Mouse (Mus musculus) hindbrain, postnatal 0 days (tissue): Measurements from ENCODE around the gene Yeats4. TPM values are rescaled to one million over a fixed set of nuclear protein-coding genes. Genes with fewer than 3 reads are reported as not detected.

Source experiments
- ATAC-seq: fragments of 200-750 bp; cut with Nextera tagmentation; 2 replicates; pipeline ENCODE4 v1.8.0; 2017; ENCODE audit warnings: mild to moderate bottlenecking, moderate TSS enrichment, moderate library complexity
- DNase-seq: peaks from one replicate; pipeline ENCODE4 v3.0.0-alpha.2; 2015; ENCODE audit warnings: low spot score
- H3K27ac ChIP-seq: fragments of 300-500 bp; sonication (generic); 2 replicates; pipeline ENCODE4 v1.5.1; 2014; ENCODE audit warnings: mild to moderate bottlenecking
- H3K27me3 ChIP-seq: fragments of 300-500 bp; sonication (generic); 2 replicates; pipeline ENCODE4 v1.6.1; 2014; ENCODE audit warnings: low read length, mixed read lengths; ENCODE audit not compliant: insufficient read depth
- H3K36me3 ChIP-seq: fragments of 300-500 bp; sonication (generic); 2 replicates; pipeline ENCODE4 v1.6.1; 2014; ENCODE audit warnings: low read length, mixed read lengths; ENCODE audit not compliant: insufficient read depth
- H3K4me1 ChIP-seq: fragments of 300-500 bp; sonication (generic); 2 replicates; pipeline ENCODE4 v1.6.1; 2014; ENCODE audit warnings: antibody characterized with exemption, low read length, mixed read lengths; ENCODE audit not compliant: insufficient read depth
- H3K4me2 ChIP-seq: fragments of 300-500 bp; sonication (generic); 2 replicates; pipeline ENCODE4 v1.6.1; 2014; ENCODE audit warnings: low read depth, mild to moderate bottlenecking, low read length, moderate library complexity, mixed read lengths
- H3K4me3 ChIP-seq: fragments of 300-500 bp; sonication (generic); 2 replicates; pipeline ENCODE4 v1.5.1; 2014; ENCODE audit warnings: low read length
- H3K9ac ChIP-seq: fragments of 300-500 bp; sonication (generic); replicated peaks from 2 replicates; pipeline ENCODE4 v1.6.1; 2014; ENCODE audit warnings: mild to moderate bottlenecking, low read length, moderate library complexity, mixed read lengths
- H3K9me3 ChIP-seq: fragments of 300-500 bp; sonication (generic); 2 replicates; pipeline ENCODE4 v1.6.1; 2016; ENCODE audit warnings: low read length, mixed read lengths
- CTCF ChIP-seq: IDR thresholded peaks from 2 replicates; pipeline ENCODE4 v1.5.1; 2016; ENCODE audit warnings: antibody characterized with exemption, control low read depth, low read depth
- WGBS: fragments of 180-500 bp; shearing (Covaris S2); extraction: QIAGEN DNeasy Blood & Tissue Kit; methylation state at CpG from one replicate; pipeline ENCODE4 v1.1.7; 2014; 5-methylcytosine and 5-hydroxymethylcytosine counted together
- polyA plus RNA-seq: library from polyadenylated mRNA; unstranded; fragments of >200 nt; fragmentation: Nextera tagmentation; extraction: Ambion mirVana; gene quantifications from 2 replicates; pipeline ENCODE4 v1.2.1, GENCODE M21; 2015
- total RNA-seq: library from RNA; depleted of rRNA; stranded (reverse); fragments of >200 nt; gene quantifications from 2 replicates; pipeline ENCODE4 v1.2.3, GENCODE M21; 2014; rRNA removed

The Yeats4 gene
- 41.4 and 47.2 TPM in 2 replicates for total RNA-seq
- 83.4 and 85.4 TPM in 2 replicates for polyA plus RNA-seq

DNA sequence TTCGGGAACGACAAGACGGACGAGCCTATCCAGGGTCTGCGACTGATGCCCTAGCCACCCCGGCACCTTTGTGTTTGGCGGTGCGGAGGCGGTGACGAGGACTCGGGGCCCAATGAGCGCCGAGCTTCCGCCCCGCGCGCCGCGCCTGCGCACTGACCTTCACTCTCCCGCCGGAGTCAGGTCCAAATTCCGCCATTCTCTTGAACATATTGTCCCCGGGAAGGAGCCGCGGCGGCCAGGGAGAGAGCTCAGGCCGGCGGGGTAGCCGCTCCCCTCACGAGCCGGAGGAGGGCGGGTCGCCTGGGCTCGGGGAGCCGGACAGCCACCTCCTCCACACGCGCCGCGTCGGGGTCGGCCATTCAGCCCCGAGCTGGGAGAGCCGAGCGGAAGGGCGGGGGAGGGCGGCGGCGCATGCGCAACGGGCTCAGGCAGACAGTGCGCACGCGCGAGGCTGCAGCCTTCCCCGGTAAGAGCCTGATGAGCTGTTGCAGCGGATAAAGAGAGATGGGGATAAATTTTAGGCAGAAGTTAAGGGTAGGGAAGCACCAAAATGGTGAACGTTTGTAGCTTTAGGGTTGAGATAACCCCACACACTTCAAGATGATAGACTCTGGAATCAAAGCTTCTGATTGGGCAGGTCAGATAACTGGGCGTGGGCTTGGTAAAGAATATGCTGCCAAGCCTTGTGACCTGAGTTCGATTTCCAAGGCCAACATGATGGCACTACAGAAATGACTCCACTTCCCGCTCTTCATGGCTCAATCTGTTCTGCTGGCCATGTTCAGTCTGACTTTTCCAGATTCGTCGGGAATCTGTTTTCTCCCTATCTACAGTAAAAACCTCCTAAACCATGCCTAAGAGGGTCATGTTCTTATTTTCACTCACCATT, at the start of gene Yeats4:
Gene Yeats4, minus strand, starts transcription at position 406 of the 889 bp plus-strand sequence.
- WGBS = 2% methylated on average over 63 of the region's 63 CpGs
- peaks cover 14% of the 10 kb centered on the region; the same call in 1 of the 2 replicates for H3K36me3 ChIP-seq
- no peaks in the 10 kb centered on the region for H3K27me3 ChIP-seq
- ATAC-seq (peak; percentile 96), DNase-seq (peak; percentile 96)
- peak within 1 kb of the TSS; percentile 97 for H3K9ac ChIP-seq
- H3K4me3 ChIP-seq = peak within 1 kb of the TSS; percentile 82
- no peaks in the 10 kb centered on the region for H3K9me3 ChIP-seq
- peak within 1 kb of the TSS; percentile 94 for H3K4me2 ChIP-seq
- 0 out of 2 replicates have a peak, but pooled peaks cover 14% of the 10 kb centered on the region for H3K4me1 ChIP-seq
- no peak for TF ChIP-seq CTCF
- peak within 1 kb of the TSS; percentile 100 for H3K27ac ChIP-seq

DNA sequence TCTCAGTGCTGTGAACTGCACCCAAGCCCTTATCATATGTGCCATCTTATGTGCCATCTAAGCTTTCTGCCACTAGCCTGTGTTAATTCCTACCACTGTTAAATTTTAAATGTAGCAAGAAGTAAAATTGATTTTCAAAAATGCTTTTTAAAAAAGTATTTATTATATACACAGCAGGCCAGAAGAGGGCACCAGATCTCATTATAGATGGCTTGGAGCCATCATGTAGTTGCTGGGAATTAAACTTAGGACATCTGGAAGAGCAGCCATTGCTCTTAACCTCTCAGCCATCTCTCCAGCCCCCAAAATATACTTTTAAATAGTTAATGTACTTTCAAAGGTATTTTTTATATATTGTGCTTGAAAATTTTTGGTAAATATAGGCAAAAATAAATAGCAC, 47.7 kb upstream of the Yeats4 start:
- TF ChIP-seq CTCF = peak; percentile 45
- H3K36me3 ChIP-seq = no peaks in the 10 kb centered on the region
- H3K9ac ChIP-seq = no peak overlapping the region
- H3K27me3 ChIP-seq = no peaks in the 10 kb centered on the region
- no peaks in the 10 kb centered on the region for H3K9me3 ChIP-seq
- DNase-seq (peak; percentile 18), ATAC-seq (no peak)
- H3K4me3 ChIP-seq = no peak overlapping the region
- no peaks in the 10 kb centered on the region for H3K4me1 ChIP-seq
- H3K27ac ChIP-seq = no peak overlapping the region
- no peak overlapping the region for H3K4me2 ChIP-seq

DNA sequence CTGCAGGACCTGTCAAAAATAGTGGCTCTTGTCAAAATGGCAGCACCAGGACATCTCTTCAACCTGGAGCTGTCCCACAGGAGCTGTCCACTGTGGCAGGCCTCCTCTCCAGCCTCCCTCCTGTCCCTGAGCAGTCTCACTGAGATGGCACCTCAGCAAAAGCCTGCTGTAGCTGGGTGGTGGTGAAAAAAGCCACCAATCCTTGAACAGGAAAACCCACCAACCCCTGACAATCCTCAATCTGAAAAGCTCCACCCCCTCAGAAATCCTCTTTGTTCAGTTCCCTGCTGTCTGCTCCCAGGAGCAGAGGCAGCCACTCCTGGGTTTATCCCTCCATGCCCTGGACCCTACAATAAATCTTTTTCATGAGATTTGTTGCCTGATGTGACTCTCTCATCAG, 35.6 kb upstream of the Yeats4 start:
- DNase-seq = no peak
- no peak overlapping the region for H3K9ac ChIP-seq
- no peaks in the 10 kb centered on the region for H3K36me3 ChIP-seq
- no peaks in the 10 kb centered on the region for H3K27me3 ChIP-seq
- no peaks in the 10 kb centered on the region for H3K4me1 ChIP-seq
- H3K4me2 ChIP-seq = no peak overlapping the region
- no peak for TF ChIP-seq CTCF
- 0 out of 2 replicates have a peak, but pooled peaks have one; percentile 21 for ATAC-seq
- H3K9me3 ChIP-seq = no peaks in the 10 kb centered on the region
- no peak overlapping the region for H3K4me3 ChIP-seq
- no peak overlapping the region for H3K27ac ChIP-seq

DNA sequence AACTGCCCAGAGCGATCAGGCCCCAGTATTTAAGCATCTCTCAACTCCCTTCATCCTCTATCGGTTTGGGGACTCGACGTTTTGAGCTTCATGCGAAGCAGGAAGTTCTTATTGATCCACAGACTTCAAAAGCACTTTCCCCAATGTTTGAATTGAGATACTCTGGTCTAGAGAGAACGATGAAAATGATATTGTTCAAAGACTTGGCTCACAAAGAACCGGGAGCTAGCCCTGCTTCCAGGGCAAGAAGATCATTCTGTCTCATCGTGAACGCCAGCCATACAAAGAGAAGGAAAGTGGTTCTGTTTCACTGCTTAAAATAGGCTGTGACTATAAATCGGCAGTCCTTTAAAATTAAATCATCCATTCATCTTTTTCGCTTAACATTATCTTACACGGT, 14.3 kb upstream of the Yeats4 start, which contains the start of gene 9530003J23Rik:
Gene 9530003J23Rik, minus strand, starts transcription at position 101 of the 400 bp plus-strand sequence.
- no peak for DNase-seq
- H3K4me3 ChIP-seq = no peak within 1 kb of the TSS
- H3K9me3 ChIP-seq = no peaks in the 10 kb centered on the region
- no peaks in the 10 kb centered on the region for H3K4me1 ChIP-seq
- H3K9ac ChIP-seq = no peak within 1 kb of the TSS
- ATAC-seq = no peak
- H3K36me3 ChIP-seq = no peaks in the 10 kb centered on the region
- no peak within 1 kb of the TSS for H3K27ac ChIP-seq
- 89% methylated on average over 12 of the region's 12 CpGs for WGBS
- no peak within 1 kb of the TSS for H3K4me2 ChIP-seq
- no peaks in the 10 kb centered on the region for H3K27me3 ChIP-seq
- no peak for TF ChIP-seq CTCF

DNA sequence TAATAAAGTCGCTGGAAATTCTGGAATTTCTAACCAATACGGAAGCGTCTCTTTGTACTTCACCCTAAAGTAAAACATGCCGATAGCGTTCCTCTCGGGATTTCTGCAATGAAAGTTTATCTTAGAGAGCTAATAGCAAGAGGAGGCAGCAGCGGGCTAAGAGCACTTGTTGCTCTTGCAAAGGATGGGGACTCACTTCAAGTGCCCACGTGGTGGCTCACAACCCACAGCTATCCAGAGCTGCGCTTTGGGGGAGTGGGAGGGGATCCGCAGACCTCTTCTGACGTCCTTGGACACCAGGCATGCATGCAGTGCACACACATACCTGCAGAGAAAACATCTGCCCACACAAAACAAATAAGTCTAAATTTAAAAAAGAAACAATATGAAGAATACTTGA, 11.6 kb upstream of the Yeats4 start:
- no peak for DNase-seq
- Histone ChIP-seq H3K9me3 (no peaks in the 10 kb centered on the region), H3K27me3 (no peaks in the 10 kb centered on the region; the same call in 1 of the 2 replicates), H3K4me3 (no peak overlapping the region), H3K27ac (no peak overlapping the region), H3K4me1 (no peaks in the 10 kb centered on the region), H3K36me3 (no peaks in the 10 kb centered on the region), H3K4me2 (no peak overlapping the region), H3K9ac (no peak overlapping the region)
- TF ChIP-seq CTCF = no peak
- WGBS = 67% methylated on average over 11 of the region's 11 CpGs
- ATAC-seq = no peak

DNA sequence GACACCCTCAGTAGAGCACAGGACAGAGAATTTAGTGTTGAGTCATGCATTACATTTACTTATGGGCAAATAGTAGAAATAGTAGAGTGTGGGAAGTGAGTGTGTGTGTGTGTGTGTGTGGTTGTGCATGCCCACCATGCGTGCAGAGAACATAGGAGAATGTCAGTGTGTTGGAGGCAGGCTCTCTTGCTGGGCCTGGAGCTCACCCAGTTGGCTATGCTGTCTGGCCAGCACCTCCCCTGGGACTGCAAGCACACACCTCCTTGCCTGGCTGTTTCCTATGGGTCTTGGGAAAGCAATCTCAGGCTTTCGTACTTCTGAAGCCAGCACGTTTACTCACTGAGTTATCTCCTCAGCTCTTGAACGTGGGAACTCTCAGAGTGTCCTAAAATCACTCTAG, 10.5 kb upstream of the Yeats4 start:
- 75% methylated on average over 4 of the region's 4 CpGs for WGBS
- Histone ChIP-seq H3K36me3 (no peaks in the 10 kb centered on the region), H3K4me3 (no peak overlapping the region), H3K4me1 (no peaks in the 10 kb centered on the region), H3K27ac (no peak overlapping the region), H3K9me3 (no peaks in the 10 kb centered on the region), H3K27me3 (no peaks in the 10 kb centered on the region; the same call in 1 of the 2 replicates), H3K9ac (no peak overlapping the region), H3K4me2 (no peak overlapping the region)
- DNase-seq (no peak), ATAC-seq (no peak)
- no peak for TF ChIP-seq CTCF

DNA sequence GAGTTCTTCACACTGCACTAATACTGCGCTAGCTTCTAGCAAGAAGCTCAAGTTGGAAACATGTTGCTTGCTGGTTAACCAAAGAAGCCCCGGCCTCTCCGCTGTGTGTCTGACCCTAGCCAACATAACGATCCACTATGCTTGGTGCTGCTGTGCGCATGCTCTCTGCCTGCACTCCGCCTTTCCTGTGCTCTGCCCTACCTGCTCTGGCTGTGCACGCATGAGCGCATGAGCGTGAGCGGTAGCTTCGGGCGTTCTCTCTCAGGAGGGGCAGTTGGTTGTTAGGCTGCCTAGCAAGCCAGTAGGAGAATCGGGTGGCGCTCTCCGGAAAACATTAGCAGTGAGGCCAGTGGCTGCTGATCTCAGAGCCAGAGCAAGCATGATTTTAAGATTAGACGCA, 5.5 kb upstream of the Yeats4 start:
- Histone ChIP-seq H3K36me3 (no peaks in the 10 kb centered on the region), H3K27me3 (no peaks in the 10 kb centered on the region; the same call in 1 of the 2 replicates), H3K4me2 (no peak overlapping the region), H3K4me3 (no peak overlapping the region), H3K27ac (no peak overlapping the region), H3K4me1 (0 out of 2 replicates have a peak, but pooled peaks cover 2% of the 10 kb centered on the region), H3K9me3 (no peaks in the 10 kb centered on the region), H3K9ac (no peak overlapping the region)
- DNase-seq = no peak
- no peak for ATAC-seq
- no peak for TF ChIP-seq CTCF
- WGBS = 73% methylated on average over 16 of the region's 16 CpGs
